Mouse (Mus musculus) urinary bladder, postnatal 14 days (tissue): Measurements from ENCODE around the gene Flt3.

Experiments
- DNase-seq: peaks from one replicate; pipeline ENCODE4 v3.0.0; 2021; ENCODE audit warnings: low spot score

Gene Flt3

DNA sequence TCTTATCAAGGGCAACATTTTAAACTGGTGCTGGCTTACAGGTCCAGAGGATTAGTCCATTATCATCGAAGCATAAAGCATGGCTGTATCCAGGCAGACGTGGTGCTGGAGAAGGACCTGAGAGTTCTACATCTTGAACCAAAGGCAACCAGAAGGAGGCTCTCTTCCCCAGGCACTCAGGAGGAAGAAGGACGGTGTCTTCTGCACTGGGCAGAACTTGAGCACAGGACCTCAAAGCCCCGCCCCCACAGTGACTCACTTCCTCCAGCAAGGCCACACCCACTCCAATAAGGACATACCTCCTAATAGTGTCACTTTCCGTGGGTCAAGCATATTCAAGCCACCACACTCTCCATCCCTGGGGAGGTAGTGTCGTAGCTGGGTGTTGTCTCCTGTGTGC lies 10.3 kb upstream of the Flt3 start:
- DNase-seq: no peak

DNA sequence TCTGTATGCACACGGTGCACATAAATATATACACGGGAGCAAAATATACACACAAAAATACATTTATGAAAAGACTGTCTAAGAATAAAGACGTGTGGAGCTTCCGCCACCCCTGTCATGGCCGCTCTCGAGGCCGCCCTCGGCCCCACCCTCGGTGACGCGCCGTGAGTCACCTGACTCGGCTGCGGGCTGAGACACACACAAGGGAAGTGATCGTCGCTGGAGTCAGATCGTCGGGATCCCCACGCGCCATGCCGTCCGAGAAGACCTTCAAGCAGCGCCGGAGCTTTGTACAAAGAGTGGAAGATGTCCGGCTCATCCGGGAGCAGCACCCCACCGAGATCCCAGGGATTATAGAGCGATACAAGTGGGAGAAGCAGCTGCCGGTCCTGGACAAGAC lies 8.4 kb upstream of the Flt3 start:
- DNase-seq: no peak

DNA sequence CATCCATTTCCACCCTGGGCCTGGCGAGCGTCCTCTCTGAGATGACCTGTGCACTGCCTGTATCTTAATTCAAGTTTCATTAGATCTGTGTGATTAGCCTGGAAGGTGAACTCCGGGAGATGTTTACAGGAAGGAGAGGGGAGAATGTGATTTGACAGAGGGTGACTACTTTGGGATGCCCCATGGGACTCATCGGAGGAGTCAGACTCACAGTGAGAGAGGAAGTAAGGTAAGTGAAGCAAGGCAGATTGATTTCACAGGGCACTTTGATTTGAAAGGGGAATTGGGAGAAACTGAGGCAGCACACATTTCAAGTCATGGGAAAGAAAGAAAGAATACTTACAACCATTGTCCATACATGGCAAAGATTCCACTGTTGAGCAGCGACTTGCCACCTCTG lies 5.8 kb upstream of the Flt3 start:
- no peak for DNase-seq

DNA sequence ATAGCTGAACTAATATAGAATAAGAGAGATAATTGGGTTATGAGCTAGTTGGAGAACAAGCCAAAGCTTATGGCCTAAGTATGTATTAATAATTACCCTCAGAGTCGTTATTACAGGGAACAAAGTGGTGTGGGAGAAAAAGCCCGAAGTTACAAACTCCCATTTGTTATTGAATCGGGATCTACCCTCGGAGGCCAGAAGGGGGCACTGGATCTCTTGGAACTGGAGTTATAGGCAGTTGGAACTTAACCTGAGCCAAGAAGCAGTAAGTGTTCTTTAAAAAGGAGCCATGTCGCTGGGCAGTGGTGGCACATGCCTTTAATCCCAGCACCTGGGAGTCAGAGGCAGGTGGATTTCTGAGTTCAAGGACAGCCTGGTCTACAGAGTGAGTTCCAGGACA lies 2.2 kb upstream of the Flt3 start:
- DNase-seq: peak; percentile 61

DNA sequence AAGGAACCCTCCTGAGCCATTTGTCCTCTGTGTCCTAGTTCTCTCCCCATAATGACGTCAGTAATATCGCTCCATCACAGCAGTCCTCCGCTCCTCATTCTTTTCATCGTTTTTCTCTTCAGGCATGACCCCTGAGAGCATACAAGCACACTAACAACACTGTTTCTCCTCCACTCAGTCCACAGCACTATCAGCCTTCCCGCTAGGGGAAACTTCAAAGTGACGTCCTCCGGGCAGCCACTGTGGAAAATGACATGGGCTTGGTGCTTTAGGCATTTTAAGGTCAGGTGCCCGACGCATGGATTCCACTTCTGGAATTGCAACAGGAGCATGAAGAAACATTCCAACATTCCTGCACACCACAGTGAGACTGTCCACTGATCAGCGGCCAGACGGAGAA lies 735 bp upstream of the Flt3 start:
- no peak for DNase-seq

DNA sequence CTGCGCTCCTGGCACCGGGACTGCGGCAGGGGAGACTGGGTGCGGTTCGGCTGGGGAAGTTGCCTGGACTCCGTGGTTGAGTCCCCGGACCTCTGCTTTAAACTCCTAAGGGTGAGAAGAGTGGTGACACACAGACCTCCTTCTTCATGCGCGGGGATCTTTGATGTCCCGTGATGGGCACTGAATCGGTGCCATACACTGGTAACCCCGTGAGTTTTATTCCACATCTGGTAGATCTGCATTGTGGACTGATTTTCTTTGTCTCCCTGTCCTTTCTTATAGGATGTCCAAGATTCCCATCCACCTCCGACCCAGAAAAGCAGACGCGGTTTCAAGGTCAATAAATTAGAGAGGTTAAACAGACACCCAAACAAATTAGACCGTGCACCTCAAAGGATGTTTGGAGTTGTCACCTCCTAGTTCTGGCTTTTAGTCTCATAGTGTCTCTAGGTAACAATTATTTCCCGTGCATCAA lies 253 bp upstream of the Flt3 start:
- no peak for DNase-seq

DNA sequence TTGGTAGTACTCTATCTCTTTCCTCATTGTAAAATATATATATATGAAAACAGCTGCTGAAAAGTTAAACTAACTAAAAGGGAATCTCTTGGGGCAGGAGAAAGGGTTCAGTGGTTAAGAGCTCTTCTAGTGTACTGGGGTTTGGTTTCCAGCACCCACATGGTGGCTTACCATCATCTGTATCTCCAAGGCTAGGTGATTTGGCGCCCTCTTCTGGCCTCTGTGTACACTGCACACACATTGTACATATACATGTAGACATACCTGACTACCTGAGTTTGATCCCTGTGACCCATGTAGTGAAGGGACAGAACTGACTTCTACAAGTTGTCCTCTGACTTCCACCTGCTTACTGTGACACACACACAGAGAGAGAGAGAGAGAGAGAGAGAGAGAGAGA lies 5.2 kb downstream of the Flt3 start:
- DNase-seq: no peak

DNA sequence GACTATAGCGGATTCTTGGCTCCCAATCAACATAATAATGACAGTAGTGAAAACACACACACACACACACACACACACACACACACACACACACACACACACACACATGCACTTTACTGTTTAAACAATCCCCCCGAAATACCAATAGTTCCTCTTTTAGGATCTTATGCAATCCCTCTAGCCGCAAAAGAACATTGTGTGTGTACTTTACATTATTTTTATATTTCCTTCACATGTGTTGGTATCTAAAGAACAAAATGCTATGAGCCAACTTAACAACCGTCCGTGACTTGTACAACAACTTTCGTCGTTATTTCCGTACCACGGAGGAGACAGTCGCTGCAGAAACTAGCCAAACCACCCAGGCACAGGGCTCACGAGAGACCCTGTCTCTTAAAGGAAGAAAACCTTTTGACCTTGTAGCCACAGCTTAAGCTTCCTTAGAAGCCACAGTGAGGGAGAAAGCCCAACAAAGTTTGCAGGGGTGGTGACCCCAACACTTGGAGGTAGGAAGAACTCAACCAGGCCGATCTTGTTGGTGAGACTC lies 7.5 kb downstream of the Flt3 start:
- DNase-seq: no peak

DNA sequence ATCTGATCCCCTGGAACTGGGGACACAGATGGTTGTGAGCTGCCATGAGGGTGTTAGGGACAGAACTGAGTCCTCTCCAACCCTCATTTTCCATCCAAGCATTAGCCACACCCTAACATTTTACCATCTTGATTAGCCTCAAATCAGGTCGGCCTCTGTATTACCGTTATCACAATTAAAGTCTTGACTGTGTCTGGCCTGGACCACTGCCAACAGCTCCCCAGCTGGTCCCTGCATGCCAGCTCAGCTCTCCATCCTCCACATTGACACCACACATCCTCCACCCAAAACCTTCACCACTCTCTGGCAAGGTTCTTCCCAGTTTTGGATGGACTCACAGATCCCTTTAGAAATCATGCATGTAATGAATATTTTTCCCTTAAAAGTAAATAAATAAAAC lies 9.5 kb downstream of the Flt3 start:
- no peak for DNase-seq

DNA sequence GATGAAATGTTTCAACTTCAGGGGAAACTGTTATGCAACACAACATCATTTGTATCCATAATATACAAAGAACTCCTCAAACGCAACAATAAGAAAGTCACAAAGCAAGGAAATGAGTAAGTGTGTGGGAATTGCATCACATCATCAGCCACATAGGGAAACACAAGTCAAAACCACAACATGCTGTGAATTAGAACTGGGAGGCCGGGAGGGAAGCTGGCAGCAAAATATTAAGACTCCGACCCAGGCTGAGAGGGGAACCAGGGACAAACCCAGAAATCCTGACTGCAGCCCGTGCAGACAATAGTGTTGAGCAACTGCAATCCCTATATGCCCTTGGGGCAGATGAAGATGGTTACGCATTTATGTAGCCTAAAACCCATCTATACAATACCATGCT lies 11.2 kb downstream of the Flt3 start:
- DNase-seq: no peak

DNA sequence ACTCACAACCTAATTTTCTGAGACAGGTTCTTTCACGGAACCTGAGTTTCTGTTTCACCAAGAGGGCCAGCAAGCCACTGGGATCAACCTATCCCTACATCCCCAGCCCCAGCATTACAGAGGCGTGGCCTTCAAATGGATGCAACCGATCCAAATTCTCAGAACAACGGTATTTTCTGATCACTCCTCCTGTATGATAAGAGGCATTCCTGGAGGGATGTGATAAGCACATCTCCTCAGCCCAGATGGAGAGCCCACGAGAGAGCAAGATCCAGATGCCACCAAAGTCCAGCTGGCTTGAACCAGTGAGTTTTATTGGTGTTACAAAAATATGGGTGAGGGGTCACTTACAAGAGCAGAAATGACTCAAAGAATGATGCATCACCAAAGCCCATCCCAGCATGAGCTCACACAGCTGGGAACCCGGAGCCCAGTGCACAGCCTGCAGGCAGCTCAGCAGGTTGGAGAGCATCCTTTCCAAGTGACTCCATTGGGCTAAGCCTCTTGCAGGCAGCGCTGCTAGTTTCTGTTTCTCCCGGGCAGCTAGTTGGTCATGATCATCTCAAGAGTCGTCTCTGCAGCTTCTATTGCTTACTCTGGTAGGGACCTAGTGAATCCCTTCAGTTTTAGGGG lies 11.8 kb downstream of the Flt3 start:
- DNase-seq: no peak

DNA sequence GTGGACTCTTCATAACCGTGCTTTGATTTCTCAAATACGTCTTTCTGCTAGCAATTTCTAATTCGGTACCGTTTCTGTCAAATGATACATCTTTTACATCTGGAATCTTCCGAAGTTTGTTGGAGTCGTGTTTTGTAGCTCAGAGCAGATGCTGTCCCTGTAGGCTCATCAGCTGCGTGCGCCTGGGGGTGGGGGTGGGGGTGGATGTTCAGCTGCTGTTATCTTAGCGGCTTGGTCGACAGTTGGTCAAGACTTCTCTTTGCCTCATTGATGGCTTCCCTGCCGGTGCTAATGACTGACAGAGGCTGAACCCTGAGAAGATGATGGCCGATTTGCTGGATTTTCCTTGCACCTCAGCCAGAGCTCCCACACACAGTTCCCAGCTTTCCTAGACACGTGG lies 13.4 kb downstream of the Flt3 start:
- DNase-seq: no peak

DNA sequence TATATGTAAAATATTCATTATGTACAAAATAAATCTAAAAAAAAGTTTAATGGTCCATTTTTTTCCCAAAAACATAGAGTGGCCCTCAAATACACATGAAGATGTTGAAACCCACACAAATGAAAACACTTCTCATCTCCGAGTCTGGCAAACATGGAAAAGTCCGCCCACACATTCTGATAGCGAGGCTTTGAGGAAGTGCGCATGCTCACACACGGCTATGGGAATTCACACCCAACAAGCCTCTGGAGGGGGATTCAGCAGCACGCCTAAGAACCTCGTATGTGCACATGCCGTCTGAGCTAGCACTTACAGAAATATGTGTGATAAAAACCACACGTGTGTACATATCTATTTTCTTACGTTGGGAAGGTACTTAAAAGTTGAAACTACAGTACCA lies 18.9 kb downstream of the Flt3 start:
- no peak for DNase-seq

DNA sequence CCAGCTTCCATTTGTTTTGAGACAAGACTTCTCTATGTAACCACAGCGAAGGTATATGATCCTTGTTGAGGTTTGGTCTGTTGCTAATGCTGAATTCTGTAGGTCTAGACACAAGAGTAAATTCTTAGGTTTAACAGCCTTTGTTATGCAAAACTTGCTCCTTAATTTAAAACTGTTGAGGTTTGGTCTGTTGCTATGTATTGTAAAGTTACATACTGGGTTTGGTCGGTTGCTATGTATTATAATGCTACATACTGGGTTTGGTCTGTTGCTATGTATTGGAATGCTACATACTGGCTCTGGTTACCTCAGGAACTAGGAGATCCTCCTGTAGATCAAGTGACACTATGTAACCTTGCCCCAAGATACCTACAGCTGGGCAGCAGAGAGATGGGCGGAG lies 20.8 kb downstream of the Flt3 start:
- DNase-seq: no peak

DNA sequence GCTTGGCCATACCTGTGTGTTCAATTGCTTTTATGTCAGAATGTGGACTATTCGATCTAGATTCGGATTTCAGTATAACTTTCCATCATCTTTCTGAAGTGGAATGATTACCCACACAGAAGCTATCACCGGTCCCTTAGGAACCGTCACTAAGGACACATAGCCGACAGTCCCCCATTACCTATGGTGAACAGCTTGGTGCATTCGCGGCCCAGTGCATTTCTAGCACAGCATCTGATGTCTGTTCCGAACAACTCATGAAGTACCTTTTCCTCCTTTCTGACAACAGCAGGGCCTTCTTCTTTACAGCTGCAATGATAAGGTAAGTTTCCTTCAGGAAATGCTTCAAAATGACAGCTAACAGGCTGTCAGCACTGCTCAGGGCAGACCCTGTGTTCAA lies 30.0 kb downstream of the Flt3 start:
- no peak for DNase-seq

DNA sequence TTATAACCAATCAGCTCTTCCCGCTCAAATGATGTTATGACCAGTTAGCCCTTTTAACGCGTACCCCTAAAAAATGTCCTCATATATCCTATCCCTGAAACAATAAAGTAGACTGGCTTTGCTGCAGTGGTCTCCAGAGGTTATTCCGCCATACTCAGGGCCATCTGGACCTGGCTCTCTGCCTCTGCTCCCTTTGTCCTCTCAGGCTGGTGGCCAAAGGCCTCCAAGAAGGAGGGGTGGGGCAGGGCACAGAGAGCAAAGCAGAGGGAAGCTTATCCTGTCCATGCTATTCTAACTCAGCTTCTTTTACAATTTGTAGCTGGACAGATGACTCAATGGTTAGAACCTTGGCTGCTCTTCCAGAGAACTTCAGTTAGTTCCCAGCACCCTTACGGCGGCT lies 32.1 kb downstream of the Flt3 start:
- DNase-seq: no peak

DNA sequence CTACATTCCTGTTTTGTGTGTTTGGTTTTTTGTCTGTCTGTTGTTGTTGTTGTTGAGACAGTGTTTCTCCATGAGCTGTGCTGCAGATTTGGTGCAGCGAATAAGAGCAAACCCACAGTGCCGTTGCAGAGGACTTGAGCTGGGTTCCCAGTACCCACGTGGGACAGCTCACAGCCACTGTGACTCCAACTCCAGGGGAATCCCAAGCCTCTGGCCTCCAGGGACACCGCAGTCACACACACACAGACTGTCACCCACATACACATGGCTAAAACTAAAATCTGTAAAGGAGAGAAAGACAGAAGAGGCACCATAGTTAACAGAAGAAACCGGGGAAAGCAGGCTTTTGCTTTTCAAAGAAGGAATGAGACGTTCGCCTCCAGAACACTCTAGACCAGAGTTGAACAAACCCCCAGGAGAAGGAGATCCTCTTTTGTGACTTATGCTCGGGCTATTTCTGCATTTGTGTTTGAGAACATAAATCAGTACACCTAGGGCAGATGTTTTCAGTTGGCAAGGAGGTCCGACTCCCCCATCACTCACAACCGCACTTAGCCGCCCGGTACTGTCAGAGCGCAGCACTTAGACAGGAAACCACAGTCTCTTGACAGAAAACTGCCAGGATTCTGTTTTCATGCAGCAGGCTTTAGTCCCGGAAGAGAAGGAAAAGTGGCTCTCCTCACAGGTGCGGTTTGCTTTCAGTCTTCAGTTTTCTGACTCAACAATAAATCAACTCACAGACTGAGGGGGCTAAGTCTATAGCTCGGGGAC lies 34.1 kb downstream of the Flt3 start:
- no peak for DNase-seq

DNA sequence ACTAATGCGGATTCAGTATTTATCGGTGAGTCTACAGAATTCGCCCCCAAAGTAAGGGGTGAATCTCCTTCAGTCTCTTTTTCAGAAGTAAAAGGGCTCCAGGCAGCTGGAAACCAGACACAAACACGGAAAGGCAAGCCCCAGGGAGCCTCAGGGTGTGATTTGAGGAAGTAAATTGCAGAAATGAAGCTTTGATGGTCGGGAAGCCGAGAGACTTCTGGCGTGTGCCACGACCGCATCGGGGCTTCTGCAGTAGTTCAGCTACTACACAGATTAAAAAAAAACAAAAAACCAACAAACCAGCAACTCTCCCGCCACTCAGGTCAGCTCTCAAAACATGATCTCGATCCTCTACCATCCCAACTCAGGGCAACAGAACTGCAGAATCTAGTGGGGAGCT lies 37.2 kb downstream of the Flt3 start:
- DNase-seq: no peak

DNA sequence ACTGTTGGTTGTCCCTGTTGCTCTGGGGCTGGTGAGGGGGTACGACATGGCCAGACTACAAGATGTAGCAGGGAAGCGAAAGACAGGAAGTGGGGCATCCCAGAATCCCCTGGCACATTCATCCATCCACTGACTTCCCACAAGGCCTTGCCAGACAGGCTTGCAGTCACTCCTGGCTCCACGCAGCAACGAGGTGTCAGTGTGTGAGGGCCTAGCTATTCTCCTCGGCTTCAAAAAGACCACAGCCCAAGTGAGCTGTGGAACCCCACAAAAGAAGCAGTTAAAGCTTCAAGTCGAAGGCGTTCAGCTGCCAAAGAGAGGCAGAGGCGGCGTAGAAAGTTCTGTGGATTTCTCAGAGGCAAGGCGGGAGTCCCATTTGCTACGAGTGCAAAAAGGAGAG lies 41.8 kb downstream of the Flt3 start:
- no peak for DNase-seq

DNA sequence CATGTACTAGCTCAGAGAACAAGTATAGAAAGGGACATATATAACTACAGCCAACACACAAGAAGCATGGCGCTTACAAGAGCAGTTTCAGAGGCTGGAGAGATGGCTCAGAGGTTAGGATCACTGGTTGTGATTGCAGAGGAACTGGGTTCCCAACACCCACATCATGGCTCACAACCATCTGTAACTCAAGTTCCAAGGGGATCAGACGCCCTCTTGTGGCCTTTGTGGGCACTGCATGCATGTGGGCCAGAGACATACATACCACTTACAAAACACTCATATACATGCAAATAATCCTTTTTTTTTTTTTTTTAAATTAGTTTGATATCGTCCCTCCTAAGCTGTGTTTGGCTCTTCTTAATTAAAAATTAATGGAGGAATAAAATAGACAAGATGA lies 42.8 kb downstream of the Flt3 start:
- DNase-seq: no peak

DNA sequence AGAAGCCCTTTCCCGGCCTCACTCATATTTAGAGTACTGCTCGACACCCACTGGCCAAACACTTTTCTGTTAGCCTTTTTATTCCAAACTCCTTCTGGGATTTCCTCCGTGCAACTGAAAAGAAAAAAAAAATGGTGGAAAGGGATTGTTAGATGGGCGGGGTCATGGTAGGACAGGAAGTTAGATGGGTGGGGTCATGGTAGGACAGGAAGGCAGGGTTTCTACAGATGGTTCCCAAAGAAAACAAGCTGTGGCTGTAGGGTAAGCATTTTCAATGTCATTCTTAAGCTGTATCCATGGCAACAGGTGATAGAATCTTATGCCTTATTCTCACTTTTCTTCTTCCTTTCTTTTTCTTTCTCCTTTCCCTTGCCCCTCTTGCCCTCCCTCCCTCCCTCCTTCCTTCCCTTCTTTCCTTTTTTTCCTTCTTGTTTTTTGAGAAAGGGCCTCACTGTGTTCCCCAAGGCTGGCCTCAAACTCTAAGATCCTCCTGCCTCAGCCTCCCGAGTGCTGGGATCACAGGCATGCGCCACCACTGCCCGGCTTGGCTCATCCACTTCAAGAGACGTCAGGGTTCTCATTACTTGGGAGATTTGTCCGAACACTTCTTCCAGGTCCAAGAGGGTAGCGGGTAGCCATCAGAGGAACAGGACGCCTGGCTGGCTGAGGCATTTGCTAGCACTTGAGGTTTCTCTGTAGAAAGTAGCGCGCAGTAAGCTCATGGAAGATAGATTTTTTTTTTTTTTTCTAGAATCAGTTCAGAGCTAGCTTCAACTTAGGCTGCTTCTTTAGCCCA lies 43.8 kb downstream of the Flt3 start:
- no peak for DNase-seq

DNA sequence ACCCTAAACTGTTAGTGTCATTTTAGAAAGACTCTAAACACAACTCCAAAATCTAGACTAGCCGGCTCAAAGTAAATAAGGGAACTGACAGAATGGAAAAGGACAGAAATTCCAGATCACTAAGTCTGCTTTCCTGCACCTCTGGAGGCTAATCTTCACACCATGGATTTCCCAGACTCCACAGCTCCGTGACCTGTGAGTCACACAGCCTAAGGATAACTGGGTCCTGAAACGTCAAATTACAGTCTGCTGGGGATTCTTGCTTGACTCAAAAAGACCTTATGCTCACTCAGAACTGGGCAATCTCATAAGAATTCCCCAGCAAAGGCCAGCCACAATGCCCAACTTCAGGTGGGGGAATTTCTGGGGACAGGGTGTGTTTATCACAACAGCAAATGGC lies 44.5 kb downstream of the Flt3 start:
- no peak for DNase-seq

DNA sequence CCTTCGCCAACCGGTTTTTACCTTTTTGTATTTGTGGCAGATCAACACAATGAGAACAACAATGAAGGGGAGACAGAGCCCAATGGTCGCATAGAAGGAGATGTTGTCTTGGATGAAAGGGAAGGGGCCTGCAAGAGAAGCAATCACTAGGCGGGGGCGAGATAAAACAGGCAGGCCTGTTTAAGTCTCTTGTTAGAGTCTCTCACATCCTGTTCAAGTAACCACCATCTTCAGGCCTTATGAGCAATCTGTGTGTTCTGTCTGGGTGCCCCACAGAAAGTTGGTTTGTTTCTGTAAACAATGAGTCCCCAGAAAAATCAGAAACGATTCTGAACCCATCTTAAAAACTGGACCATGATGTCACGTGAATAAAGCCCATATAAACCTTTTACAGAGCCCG lies 45.3 kb downstream of the Flt3 start:
- no peak for DNase-seq
